Mouse (Mus musculus): ENCODE data around the gene Utrn.
"Not testable (repeated sequence)": the region's sequence is repeated elsewhere in the genome, so short reads cannot be mapped to it uniquely, and the experiment has no call there.

Gene Utrn

GRCm38 (mm10) chr10:12690601-12691000 lies 178.6 kb downstream of the Utrn start:
- DNase-seq (ENCODE audit: low spot score): peak; percentile 82

DNA sequence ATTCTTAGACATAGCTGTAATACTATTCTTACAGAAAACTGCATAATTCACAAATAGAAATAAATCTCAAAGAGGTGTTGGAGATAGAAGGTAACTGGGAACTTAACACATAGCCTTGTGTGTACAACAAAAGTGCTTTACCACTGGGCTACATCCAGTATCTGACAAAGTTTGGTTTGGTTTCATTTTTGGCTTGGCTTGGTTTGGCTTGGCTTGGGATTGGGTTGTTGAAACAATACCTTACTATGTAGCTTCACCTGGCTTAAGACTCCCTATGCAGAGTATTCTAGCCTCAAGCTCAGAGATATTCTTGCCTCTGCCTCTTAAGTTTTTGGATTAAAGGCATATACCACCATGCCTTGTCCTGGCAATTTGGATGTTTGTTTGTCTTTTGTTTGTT lies 183.5 kb downstream of the Utrn start:
- no peak for DNase-seq (ENCODE audit: low spot score)

GRCm38 (mm10) chr10:12684018-12684417 lies 185.1 kb downstream of the Utrn start:
- DNase-seq (ENCODE audit: low spot score): no peak

DNA sequence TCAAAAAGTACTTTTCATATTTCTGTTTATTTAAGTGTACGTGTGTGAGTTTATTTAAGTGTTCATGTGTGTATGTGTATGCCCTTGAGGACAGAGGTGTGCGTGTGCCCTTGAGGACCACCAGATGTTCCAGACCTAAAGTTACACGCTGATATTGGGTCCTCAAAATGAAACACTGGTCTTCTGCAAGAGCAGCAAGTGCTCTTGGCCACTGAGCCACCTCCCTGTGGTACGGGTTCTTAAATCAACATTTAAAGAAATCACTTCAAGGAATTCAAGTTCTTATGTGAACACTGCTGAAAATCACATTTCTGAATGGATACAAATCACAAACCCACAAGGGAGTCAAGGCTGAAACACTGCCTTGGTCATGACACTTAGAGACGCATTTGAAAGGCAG lies 195.9 kb downstream of the Utrn start:
- no peak for DNase-seq (ENCODE audit: low spot score)

DNA sequence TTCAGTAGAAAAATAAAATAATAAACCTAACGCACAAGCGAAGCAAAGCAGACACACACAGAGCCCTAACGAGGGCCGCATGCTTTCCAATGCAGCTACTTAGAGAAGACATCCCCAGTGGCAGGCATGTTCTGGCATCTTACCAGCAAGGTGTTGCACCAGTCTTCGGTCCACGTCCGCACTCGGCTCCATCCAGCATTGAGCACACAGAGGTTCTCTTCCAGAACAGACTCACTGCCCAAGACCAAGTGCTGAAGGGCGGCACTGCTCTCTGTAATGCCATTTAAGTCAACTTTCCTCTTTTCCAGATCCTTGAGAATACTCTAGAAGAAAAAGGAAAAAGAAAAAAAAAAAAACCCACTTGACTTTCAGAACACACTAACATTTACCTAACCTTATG lies 197.6 kb downstream of the Utrn start:
- no peak for DNase-seq (ENCODE audit: low spot score)

GRCm38 (mm10) chr10:12662035-12662434 lies 207.1 kb downstream of the Utrn start:
- DNase-seq (ENCODE audit: low spot score): peak; percentile 26

- no peak for DNase-seq (ENCODE audit: low spot score)
These were observed 211.0 kb downstream of the Utrn start for GRCm38 (mm10) chr10:12658023-12658744.

DNA sequence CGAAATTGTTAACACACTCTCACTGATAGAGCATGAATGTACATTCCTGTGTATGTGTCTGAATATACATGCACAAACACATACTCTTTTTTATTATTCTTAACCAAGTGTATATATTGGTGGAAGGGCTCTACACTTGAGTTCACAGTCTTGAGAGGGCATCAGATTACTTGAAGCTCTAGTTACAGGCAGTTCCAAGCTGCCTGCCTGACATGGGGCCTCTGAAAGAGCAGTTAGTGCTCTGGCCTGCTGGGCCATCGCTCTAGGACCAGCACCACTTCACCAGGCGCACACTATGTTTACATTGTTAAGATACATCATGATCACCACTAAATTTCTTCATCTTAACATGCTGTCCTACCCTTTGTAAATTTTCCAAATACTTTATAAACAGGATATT lies 216.2 kb downstream of the Utrn start:
- no peak for DNase-seq (ENCODE audit: low spot score)

DNA sequence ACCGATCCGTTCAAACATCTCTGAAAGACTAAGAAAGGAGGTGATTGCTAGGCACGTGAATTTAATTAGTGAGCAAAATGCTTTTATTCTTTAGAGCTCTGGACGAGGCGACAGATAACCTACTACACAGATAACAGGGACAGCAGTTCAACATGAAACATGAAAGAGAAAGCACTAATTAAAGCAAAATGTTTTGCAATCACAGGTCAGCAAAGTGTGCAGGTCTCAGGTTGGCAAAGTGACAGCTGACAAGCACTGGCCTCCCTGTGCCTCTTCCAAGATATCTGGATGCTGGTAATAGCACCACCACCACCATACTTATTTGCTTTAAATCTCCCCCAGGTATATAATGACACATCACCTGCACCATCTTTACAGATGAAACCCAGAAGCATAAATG lies 223.0 kb downstream of the Utrn start:
- no peak for DNase-seq (ENCODE audit: low spot score)

DNA sequence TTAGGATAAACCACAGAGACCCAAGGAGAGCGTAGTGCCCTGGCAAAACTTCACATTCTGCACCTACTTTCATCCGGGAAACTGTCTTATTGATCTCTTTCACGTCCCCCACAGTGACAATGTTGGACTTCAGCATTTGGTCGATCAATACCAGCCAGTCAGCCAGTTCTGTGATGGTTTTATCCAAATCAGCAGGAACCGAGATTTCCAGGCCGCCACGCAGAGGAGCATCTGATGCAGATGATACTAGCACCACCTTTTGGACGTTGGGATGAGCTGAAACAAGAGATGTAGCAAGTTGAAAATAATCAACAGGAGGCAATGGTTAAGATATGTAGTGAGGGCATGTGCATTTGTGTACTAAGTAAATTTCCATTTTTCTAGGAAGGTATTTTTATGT lies 225.8 kb downstream of the Utrn start:
- no peak for DNase-seq (ENCODE audit: low spot score)

DNA sequence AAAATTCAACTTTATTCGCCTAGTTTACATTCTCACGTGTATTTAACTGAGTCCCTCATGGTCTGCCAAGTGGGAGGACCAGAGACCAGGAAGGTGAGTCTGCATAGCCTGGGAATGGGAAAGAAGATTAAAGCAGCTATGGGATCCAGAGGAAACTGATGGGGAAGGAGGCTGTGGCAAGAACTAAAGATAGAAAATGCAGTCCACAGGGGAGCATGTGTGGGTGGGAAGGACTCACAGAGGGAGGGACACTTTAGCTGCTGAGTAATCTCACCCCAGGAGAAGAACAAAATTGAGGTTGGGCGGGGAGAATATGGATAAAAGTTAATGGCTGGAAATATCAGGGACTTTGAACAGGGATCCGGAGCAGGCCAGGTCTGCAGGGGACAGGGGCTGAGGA lies 229.5 kb downstream of the Utrn start:
- no peak for DNase-seq (ENCODE audit: low spot score)

GRCm38 (mm10) chr10:12633965-12634364 lies 235.2 kb downstream of the Utrn start:
- no peak for DNase-seq (ENCODE audit: low spot score)

DNA sequence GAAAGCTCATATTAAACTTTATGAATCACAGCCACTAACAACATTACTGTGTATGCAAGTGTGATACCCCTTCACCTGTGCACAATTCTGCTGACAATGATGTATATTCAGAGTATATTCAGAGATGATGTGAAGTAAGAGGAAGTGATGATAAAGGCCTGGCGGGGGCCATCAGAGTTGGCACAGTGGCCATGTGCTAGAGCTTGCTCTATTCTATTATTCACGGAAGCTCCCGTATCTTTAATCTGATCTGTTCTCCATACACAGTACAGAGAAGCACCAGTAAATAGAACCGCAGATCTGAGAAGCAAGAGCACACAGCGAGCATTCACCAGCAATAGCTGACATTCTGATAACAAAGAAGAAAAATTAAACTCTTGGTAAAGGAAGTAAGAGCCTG lies 238.2 kb downstream of the Utrn start:
- DNase-seq (ENCODE audit: low spot score): no peak

DNA sequence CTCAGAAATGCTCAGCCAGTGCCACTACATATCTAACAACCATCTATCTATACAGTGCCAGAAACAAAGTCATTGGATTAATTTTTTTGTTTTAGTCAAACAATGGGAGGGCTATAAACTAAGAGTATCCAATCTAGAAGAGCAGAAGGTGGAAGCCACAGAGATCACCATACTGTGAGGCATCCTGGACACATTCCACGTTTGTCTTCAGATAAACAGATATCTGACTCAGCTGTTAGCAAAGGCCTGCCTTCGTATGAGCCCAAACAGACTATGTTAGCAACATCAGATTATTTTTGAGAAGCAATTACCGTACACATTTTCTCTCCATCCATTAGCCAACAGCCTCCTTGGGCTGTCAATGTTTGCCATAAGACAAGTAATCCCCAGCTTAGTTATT lies 250.8 kb downstream of the Utrn start:
- no peak for DNase-seq (ENCODE audit: low spot score)

DNA sequence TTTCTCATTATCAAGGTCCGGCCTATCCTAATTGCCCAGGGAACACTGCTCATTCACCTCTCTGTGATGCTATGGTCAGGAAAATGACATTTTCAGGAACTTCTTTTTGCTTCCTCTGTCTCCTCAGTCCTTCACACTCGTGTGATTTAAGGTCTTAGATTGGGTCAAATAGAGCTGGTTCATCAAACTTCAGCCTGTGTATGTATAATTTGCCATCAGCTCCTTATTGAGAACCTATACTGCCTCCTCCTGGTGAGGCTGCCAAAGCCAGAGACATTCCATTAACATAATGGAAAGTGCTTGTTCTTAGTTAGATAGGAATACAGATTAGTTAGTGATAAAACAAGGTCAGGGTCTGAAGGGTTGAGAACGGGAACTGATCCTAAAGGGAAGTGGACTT lies 253.4 kb downstream of the Utrn start:
- DNase-seq (ENCODE audit: low spot score): peak; percentile 23

- no peak for DNase-seq (ENCODE audit: low spot score)
These were observed 254.5 kb downstream of the Utrn start for GRCm38 (mm10) chr10:12614465-12615199.

GRCm38 (mm10) chr10:12612235-12612863 lies 256.8 kb downstream of the Utrn start:
- DNase-seq (ENCODE audit: low spot score): peak; percentile 65

GRCm38 (mm10) chr10:12609896-12610295 lies 259.3 kb downstream of the Utrn start:
- no peak for DNase-seq (ENCODE audit: low spot score)

DNA sequence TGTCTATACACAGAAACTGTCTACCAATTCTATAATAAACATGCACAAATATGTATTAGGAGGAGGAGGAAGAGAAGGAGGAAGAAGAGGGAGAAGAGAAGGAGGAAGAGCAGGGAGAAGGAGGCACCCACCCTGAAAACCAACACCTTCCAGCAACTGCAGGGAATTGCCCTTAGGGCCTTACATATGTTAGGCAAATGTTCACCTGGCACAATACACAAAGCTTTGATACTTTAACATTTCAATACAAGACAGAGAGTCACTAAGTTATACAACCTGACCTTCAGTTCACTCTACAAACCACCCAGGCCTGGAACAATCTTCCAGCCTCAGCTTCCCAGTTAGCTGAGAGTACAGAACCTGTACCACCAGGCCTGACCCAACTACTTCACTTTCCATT lies 260.5 kb downstream of the Utrn start:
- DNase-seq (ENCODE audit: low spot score): no peak

DNA sequence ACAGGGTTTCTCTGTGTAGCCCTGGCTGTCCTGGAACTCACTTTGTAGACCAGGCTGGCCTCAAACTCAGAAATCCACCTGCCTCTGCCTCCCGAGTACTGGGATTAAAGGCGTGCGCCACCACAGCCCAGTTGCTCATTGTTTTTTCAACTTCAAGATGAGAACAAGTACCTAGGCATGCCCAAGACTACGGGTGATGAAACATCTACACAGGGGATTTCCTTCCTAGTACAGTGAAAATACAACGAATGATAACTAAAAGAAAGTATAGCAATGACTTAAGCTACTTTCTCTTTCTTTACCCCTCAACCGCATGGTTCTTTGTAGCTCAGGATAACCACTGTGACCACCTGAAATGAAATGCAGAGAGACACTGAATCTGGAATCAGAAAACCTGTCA lies 262.0 kb downstream of the Utrn start:
- not testable (repeated sequence) for DNase-seq (ENCODE audit: low spot score)

GRCm38 (mm10) chr10:12595379-12595778 lies 273.8 kb downstream of the Utrn start:
- no peak for DNase-seq (ENCODE audit: low spot score)

DNA sequence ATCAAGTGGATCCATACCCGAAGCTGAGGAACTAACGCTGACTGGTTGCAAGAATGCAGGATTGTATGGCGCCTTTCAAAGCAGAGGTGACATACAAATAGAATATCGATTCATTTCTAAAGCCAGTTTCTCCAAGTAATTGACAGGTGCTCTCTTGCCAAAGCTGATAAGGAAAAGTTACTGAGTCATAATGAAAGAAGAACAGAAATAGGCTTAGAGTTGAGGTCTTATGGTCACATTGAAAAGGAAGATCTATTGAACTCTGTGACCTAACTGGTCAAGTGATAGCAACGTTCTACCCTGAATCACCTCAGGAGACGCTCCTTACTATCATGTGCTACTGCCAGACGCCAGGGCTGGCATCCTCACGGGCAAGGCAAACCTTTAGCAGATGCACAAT lies 274.2 kb downstream of the Utrn start:
- no peak for DNase-seq (ENCODE audit: low spot score)

DNA sequence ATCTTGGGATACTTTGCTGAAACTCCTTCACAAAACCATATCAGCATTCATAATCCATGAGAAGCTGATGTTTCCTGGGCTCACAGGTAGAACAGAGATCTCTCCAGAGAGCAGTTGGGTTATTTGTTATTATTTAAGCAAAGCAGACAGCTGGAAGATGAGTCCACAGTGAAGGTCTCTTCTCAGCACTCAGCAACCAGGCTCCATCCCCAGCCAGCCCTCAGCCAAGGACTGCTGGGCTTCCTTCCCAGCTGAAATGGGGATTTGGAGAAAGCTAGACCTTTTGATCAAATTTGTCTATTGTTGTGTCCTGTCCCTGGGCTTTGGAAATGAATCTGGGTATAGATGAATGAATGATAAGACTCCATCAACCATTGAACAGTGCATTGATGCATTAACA lies 276.1 kb downstream of the Utrn start:
- DNase-seq (ENCODE audit: low spot score): no peak

Measured in MN1 (cell line).